Mouse (Mus musculus): Measurements from ENCODE around the gene Rasgrp4. TPM values are rescaled to one million over a fixed set of nuclear protein-coding genes. Genes with fewer than 3 reads are reported as not detected.

Gene Rasgrp4
- total RNA-seq, 1 experiment, result 5.6 TPM

GRCm38 (mm10) chr7:29151486-29151885 lies 16.8 kb downstream of the Rasgrp4 start:
- peaks cover 0 to 4% of the 10 kb centered on the region in 2 experiments; a peak in 1 of 4 replicates for H3K4me1 ChIP-seq (ENCODE audit: control insufficient read depth in 2 of 2, insufficient read depth in 2 of 2, low read length in 2 of 2, poor library complexity in 1 of 2)
- no peaks in the 10 kb centered on the region; the same call in 1 of the 2 replicates for H3K36me3 ChIP-seq (ENCODE audit: control insufficient read depth, insufficient read depth, low read length, poor library complexity, severe bottlenecking)
- DNase-seq (ENCODE audit: low read depth, low spot score), result no peak
- TF ChIP-seq CHD2 (IDR thresholded peaks at IDR 0.05; ENCODE audit: low read depth, low read length) (no peak), ZC3H11A (IDR thresholded peaks at IDR 0.05; ENCODE audit: borderline replicate concordance, low read depth, low read length) (no peak), ZNF384 (IDR thresholded peaks at IDR 0.05; ENCODE audit: low read depth, low read length) (no peak), MAFK (IDR thresholded peaks at IDR 0.05; ENCODE audit: insufficient read depth, low read depth, low read length) (no peak), HCFC1 (IDR thresholded peaks at IDR 0.05; ENCODE audit: borderline replicate concordance, insufficient read depth, low read length) (no peak)
- no peak overlapping the region for H3K27ac ChIP-seq (ENCODE audit: insufficient read depth, low read depth, low read length, poor library complexity, severe bottlenecking)
- H3K4me3 ChIP-seq (ENCODE audit: insufficient read depth in 1 of 2, low read depth in 1 of 2, low read length in 2 of 2, poor library complexity in 1 of 2, severe bottlenecking in 1 of 2), result no peak overlapping the region
- H3K9ac ChIP-seq (ENCODE audit: insufficient read depth, low read depth, low read length, poor library complexity, severe bottlenecking), result no peak overlapping the region
- in situ Hi-C loops (cut with MboI; ENCODE audit: low sequenced_read_pairs in 2 of 2, unreplicated experiment in 2 of 2), result no loop called here
- H3K9me3 ChIP-seq (ENCODE audit: control insufficient read depth, insufficient read depth, low read depth, low read length), result no peaks in the 10 kb centered on the region

- DNase-seq (ENCODE audit: low read depth, low spot score), result no peak
- TF ChIP-seq ZNF384 (IDR thresholded peaks at IDR 0.05; ENCODE audit: low read depth, low read length) (no peak), HCFC1 (IDR thresholded peaks at IDR 0.05; ENCODE audit: borderline replicate concordance, insufficient read depth, low read length) (no peak), ZC3H11A (IDR thresholded peaks at IDR 0.05; ENCODE audit: borderline replicate concordance, low read depth, low read length) (0 out of 2 replicates have a peak, but pooled peaks have one; percentile 2)
- H3K4me1 ChIP-seq (ENCODE audit: control insufficient read depth in 2 of 2, insufficient read depth in 2 of 2, low read length in 2 of 2, poor library complexity in 1 of 2), result peaks cover 3 to 11% of the 10 kb centered on the region in 2 experiments; a peak in 2 of 4 replicates
- no peak overlapping the region for H3K27ac ChIP-seq (ENCODE audit: insufficient read depth, low read depth, low read length, poor library complexity, severe bottlenecking)
- H3K9ac ChIP-seq (ENCODE audit: insufficient read depth, low read depth, low read length, poor library complexity, severe bottlenecking), result no peak overlapping the region
- no peak overlapping the region for H3K4me3 ChIP-seq (ENCODE audit: insufficient read depth in 1 of 2, low read depth in 1 of 2, low read length in 2 of 2, poor library complexity in 1 of 2, severe bottlenecking in 1 of 2)
- no peaks in the 10 kb centered on the region for H3K9me3 ChIP-seq (ENCODE audit: control insufficient read depth, insufficient read depth, low read depth, low read length)
- no peaks in the 10 kb centered on the region for H3K36me3 ChIP-seq (ENCODE audit: control insufficient read depth, insufficient read depth, low read length, poor library complexity, severe bottlenecking)
- in situ Hi-C loops (cut with MboI; ENCODE audit: low sequenced_read_pairs in 2 of 2, unreplicated experiment in 2 of 2), result no loop called here
These were observed 19.5 kb downstream of the Rasgrp4 start for GRCm38 (mm10) chr7:29154018-29154720.

- peak overlapping the region; percentile 83 to 89 for H3K4me3 ChIP-seq (ENCODE audit: insufficient read depth in 1 of 2, low read depth in 1 of 2, low read length in 2 of 2, poor library complexity in 1 of 2, severe bottlenecking in 1 of 2)
- in situ Hi-C loops (cut with MboI; ENCODE audit: low sequenced_read_pairs in 2 of 2, unreplicated experiment in 2 of 2), result no loop called here
These were observed 20.7 kb downstream of the Rasgrp4 start for GRCm38 (mm10) chr7:29155196-29155837.

GRCm38 (mm10) chr7:29155838-29156782 lies 21.5 kb downstream of the Rasgrp4 start, which contains the start of gene Fam98c:
Gene Fam98c, minus strand, starts transcription at chr7:29156234.
- peaks cover 3 to 12% of the 10 kb centered on the region in 2 experiments; a peak in 2 of 4 replicates for H3K4me1 ChIP-seq (ENCODE audit: control insufficient read depth in 2 of 2, insufficient read depth in 2 of 2, low read length in 2 of 2, poor library complexity in 1 of 2)
- no peak for DNase-seq (ENCODE audit: low read depth, low spot score)
- H3K4me3 ChIP-seq (ENCODE audit: insufficient read depth in 1 of 2, low read depth in 1 of 2, low read length in 2 of 2, poor library complexity in 1 of 2, severe bottlenecking in 1 of 2), result peak within 1 kb of the TSS; percentile 83 to 89
- peak within 1 kb of the TSS; percentile 79 for H3K9ac ChIP-seq (ENCODE audit: insufficient read depth, low read depth, low read length, poor library complexity, severe bottlenecking)
- H3K36me3 ChIP-seq (ENCODE audit: control insufficient read depth, insufficient read depth, low read length, poor library complexity, severe bottlenecking), result no peaks in the 10 kb centered on the region
- in situ Hi-C loops (cut with MboI; ENCODE audit: low sequenced_read_pairs in 2 of 2, unreplicated experiment in 2 of 2), result no loop called here
- H3K27ac ChIP-seq (ENCODE audit: insufficient read depth, low read depth, low read length, poor library complexity, severe bottlenecking), result peak within 1 kb of the TSS; percentile 15; the same call in 1 of the 2 replicates
- TF ChIP-seq MAFK (IDR thresholded peaks at IDR 0.05; ENCODE audit: insufficient read depth, low read depth, low read length) (no peak), ZNF384 (IDR thresholded peaks at IDR 0.05; ENCODE audit: low read depth, low read length) (0 out of 2 replicates have a peak, but pooled peaks have one; percentile 32), CHD2 (IDR thresholded peaks at IDR 0.05; ENCODE audit: low read depth, low read length) (no peak), ZC3H11A (IDR thresholded peaks at IDR 0.05; ENCODE audit: borderline replicate concordance, low read depth, low read length) (no peak), HCFC1 (IDR thresholded peaks at IDR 0.05; ENCODE audit: borderline replicate concordance, insufficient read depth, low read length) (0 out of 2 replicates have a peak, but pooled peaks have one; percentile 39)
- no peaks in the 10 kb centered on the region for H3K9me3 ChIP-seq (ENCODE audit: control insufficient read depth, insufficient read depth, low read depth, low read length)

More at GRCm38 (mm10) chr7:29155196-29155837, 20.7 kb downstream of the Rasgrp4 start:
- H3K9ac ChIP-seq (ENCODE audit: insufficient read depth, low read depth, low read length, poor library complexity, severe bottlenecking), result peak overlapping the region; percentile 79
- TF ChIP-seq ZNF384 (IDR thresholded peaks at IDR 0.05; ENCODE audit: low read depth, low read length) (no peak), CHD2 (IDR thresholded peaks at IDR 0.05; ENCODE audit: low read depth, low read length) (no peak), HCFC1 (IDR thresholded peaks at IDR 0.05; ENCODE audit: borderline replicate concordance, insufficient read depth, low read length) (no peak), MAFK (IDR thresholded peaks at IDR 0.05; ENCODE audit: insufficient read depth, low read depth, low read length) (no peak), ZC3H11A (IDR thresholded peaks at IDR 0.05; ENCODE audit: borderline replicate concordance, low read depth, low read length) (no peak)
- H3K27ac ChIP-seq (ENCODE audit: insufficient read depth, low read depth, low read length, poor library complexity, severe bottlenecking), result peak overlapping the region; percentile 15; the same call in 1 of the 2 replicates
- DNase-seq (ENCODE audit: low read depth, low spot score), result no peak
- H3K36me3 ChIP-seq (ENCODE audit: control insufficient read depth, insufficient read depth, low read length, poor library complexity, severe bottlenecking), result no peaks in the 10 kb centered on the region
- peaks cover 3 to 12% of the 10 kb centered on the region in 2 experiments; a peak in 2 of 4 replicates for H3K4me1 ChIP-seq (ENCODE audit: control insufficient read depth in 2 of 2, insufficient read depth in 2 of 2, low read length in 2 of 2, poor library complexity in 1 of 2)
- H3K9me3 ChIP-seq (ENCODE audit: control insufficient read depth, insufficient read depth, low read depth, low read length), result no peaks in the 10 kb centered on the region
